Mouse (Mus musculus): Measurements from ENCODE around the gene Atp6v0e. TPM values are rescaled to one million over a fixed set of nuclear protein-coding genes. Genes with fewer than 3 reads are reported as not detected.

The Atp6v0e gene
- polyA plus RNA-seq, 1 experiment from 2014 or later, result 140 TPM

- Histone ChIP-seq H3K36me3 (no peaks in the 10 kb centered on the region), H3K4me3 (no peak overlapping the region), H3K4me2 (replicated peaks) (no peak overlapping the region), H3K4me1 (peaks cover 3% of the 10 kb centered on the region), H3K9ac (replicated peaks) (no peak overlapping the region), H3K9me3 (no peaks in the 10 kb centered on the region), H3K27ac (replicated peaks) (no peak overlapping the region), H3K27me3 (no peaks in the 10 kb centered on the region)
- WGBS, result 52% methylated on average over 4 of the region's 4 CpGs
- ATAC-seq (replicated peaks), result no peak
These were observed 8.2 kb downstream of the Atp6v0e start for GRCm38 (mm10) chr17:26671268-26671667.

DNA sequence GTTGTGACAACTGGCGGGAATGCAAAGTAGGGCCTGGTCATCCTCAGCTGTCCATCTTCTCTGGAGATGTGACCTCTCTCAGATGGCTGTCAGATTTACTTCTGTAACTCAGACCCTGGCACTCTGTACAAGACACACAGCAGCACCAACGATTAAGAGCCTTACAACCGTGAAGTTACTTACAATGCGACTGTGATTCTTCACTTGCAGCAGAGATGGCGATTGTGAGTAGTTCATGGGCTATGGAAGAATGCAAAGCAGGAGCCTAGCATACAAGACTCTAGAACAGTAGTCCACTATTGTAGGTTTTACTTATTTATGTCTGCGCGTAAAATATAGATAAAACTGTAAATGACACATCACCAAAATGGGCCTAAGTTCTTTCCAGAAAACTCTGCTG, 12.8 kb downstream of the Atp6v0e start:
- WGBS, result 22% methylated on average over 7 of the region's 7 CpGs
- peak overlapping the region; percentile 83 for H3K9ac ChIP-seq (replicated peaks)
- ATAC-seq (replicated peaks), result peak; percentile 62
- H3K4me2 ChIP-seq (replicated peaks), result peak overlapping the region; percentile 74
- H3K27ac ChIP-seq (replicated peaks), result peak overlapping the region; percentile 92
- H3K9me3 ChIP-seq, result no peaks in the 10 kb centered on the region
- H3K27me3 ChIP-seq, result no peaks in the 10 kb centered on the region
- 0 out of 2 replicates have a peak, but pooled peaks cover under 1% of the 10 kb centered on the region for H3K36me3 ChIP-seq
- H3K4me3 ChIP-seq, result peak overlapping the region; percentile 95
- H3K4me1 ChIP-seq, result peaks cover 30% of the 10 kb centered on the region

GRCm38 (mm10) chr17:26676252-26676615, 13.2 kb downstream of the Atp6v0e start:
- peak; percentile 94 for ATAC-seq (replicated peaks)
- no peaks in the 10 kb centered on the region for H3K9me3 ChIP-seq
- H3K4me3 ChIP-seq, result peak overlapping the region; percentile 95
- H3K4me1 ChIP-seq, result peaks cover 30% of the 10 kb centered on the region
- peak overlapping the region; percentile 74 for H3K4me2 ChIP-seq (replicated peaks)
- H3K36me3 ChIP-seq, result 0 out of 2 replicates have a peak, but pooled peaks cover 3% of the 10 kb centered on the region
- WGBS, result under 1% methylated on average over 30 of the region's 30 CpGs
- H3K9ac ChIP-seq (replicated peaks), result peak overlapping the region; percentile 83
- no peaks in the 10 kb centered on the region for H3K27me3 ChIP-seq
- peak overlapping the region; percentile 92 for H3K27ac ChIP-seq (replicated peaks)

GRCm38 (mm10) chr17:26676616-26677376, 13.8 kb downstream of the Atp6v0e start:
- Histone ChIP-seq H3K4me3 (peak overlapping the region; percentile 95), H3K9ac (replicated peaks) (peak overlapping the region; percentile 83), H3K4me2 (replicated peaks) (peak overlapping the region; percentile 74), H3K27me3 (no peaks in the 10 kb centered on the region), H3K4me1 (peaks cover 30% of the 10 kb centered on the region), H3K36me3 (0 out of 2 replicates have a peak, but pooled peaks cover 3% of the 10 kb centered on the region), H3K27ac (replicated peaks) (peak overlapping the region; percentile 92), H3K9me3 (no peaks in the 10 kb centered on the region)
- ATAC-seq (replicated peaks), result peak; percentile 92
- 2% methylated on average over 26 of the region's 26 CpGs for WGBS

GRCm38 (mm10) chr17:26677711-26678637, 14.9 kb downstream of the Atp6v0e start:
- Histone ChIP-seq H3K36me3 (0 out of 2 replicates have a peak, but pooled peaks cover 5% of the 10 kb centered on the region), H3K4me1 (peaks cover 30% of the 10 kb centered on the region), H3K4me2 (replicated peaks) (peak overlapping the region; percentile 74), H3K9me3 (no peaks in the 10 kb centered on the region), H3K27ac (replicated peaks) (no peak overlapping the region), H3K27me3 (no peaks in the 10 kb centered on the region), H3K4me3 (peak overlapping the region; percentile 95), H3K9ac (replicated peaks) (peak overlapping the region; percentile 83; the same call in 1 of the 2 replicates)
- ATAC-seq (replicated peaks), result no peak
- 78% methylated on average over 7 of the region's 7 CpGs for WGBS

- H3K27ac ChIP-seq (replicated peaks), result no peak overlapping the region
- H3K36me3 ChIP-seq, result peaks cover 21% of the 10 kb centered on the region
- peaks cover 27% of the 10 kb centered on the region for H3K4me1 ChIP-seq
- ATAC-seq (replicated peaks), result no peak
- H3K9me3 ChIP-seq, result no peaks in the 10 kb centered on the region
- 92% methylated on average over 6 of the region's 6 CpGs for WGBS
- H3K4me3 ChIP-seq, result no peak overlapping the region
- no peak overlapping the region for H3K9ac ChIP-seq (replicated peaks)
- no peaks in the 10 kb centered on the region for H3K27me3 ChIP-seq
- no peak overlapping the region for H3K4me2 ChIP-seq (replicated peaks)
These were observed 18.2 kb downstream of the Atp6v0e start for GRCm38 (mm10) chr17:26681276-26681675.

DNA sequence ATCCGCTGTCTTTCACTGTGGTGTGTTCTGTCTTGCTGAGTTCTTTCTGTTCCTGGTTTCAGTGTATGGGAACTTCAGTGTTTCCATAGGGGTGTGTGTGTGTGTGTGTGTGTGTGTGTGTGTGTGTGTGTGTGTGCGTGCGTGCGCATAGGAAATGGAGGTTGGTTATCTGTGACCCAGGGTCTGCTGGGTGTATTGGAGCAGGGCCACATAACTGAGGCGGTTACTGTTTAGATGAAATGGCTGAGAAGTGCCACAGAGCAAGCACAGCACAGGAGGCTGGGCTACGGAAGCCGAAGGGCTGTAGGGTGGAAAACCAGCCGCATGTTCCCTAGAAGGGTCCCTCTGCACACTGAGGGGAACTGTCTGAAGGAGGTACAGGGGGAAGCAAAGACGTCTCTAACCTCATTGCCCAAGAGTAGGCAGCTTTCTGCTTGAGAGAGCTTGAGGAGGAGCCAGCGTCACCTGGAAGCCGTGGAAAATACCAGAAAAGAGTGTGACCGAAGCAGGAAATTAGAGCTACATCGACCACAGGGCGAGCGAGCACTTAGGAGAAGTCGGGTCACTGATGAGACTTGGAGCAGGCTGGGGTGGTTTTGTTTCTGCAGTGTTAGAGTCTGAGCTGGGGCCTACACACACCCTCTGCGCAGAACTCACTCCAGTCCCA, 23.4 kb downstream of the Atp6v0e start:
- no peak overlapping the region for H3K4me3 ChIP-seq
- H3K27ac ChIP-seq (replicated peaks), result no peak overlapping the region
- H3K27me3 ChIP-seq, result no peaks in the 10 kb centered on the region
- H3K36me3 ChIP-seq, result peaks cover 18% of the 10 kb centered on the region
- H3K4me2 ChIP-seq (replicated peaks), result no peak overlapping the region
- peaks cover 25% of the 10 kb centered on the region for H3K4me1 ChIP-seq
- no peaks in the 10 kb centered on the region for H3K9me3 ChIP-seq
- ATAC-seq (replicated peaks), result no peak
- no peak overlapping the region for H3K9ac ChIP-seq (replicated peaks)
- 91% methylated on average over 17 of the region's 17 CpGs for WGBS

GRCm38 (mm10) chr17:26688795-26689735, 26.0 kb downstream of the Atp6v0e start:
- Histone ChIP-seq H3K4me3 (no peak overlapping the region), H3K4me1 (peaks cover 34% of the 10 kb centered on the region), H3K9ac (replicated peaks) (no peak overlapping the region), H3K27me3 (no peaks in the 10 kb centered on the region), H3K4me2 (replicated peaks) (no peak overlapping the region), H3K9me3 (no peaks in the 10 kb centered on the region), H3K27ac (replicated peaks) (peak overlapping the region; percentile 79), H3K36me3 (peaks cover 8% of the 10 kb centered on the region; the same call in 1 of the 2 replicates)
- ATAC-seq (replicated peaks), result peak; percentile 72; the same call in 1 of the 2 replicates
- 44% methylated on average over 8 of the region's 8 CpGs for WGBS

DNA sequence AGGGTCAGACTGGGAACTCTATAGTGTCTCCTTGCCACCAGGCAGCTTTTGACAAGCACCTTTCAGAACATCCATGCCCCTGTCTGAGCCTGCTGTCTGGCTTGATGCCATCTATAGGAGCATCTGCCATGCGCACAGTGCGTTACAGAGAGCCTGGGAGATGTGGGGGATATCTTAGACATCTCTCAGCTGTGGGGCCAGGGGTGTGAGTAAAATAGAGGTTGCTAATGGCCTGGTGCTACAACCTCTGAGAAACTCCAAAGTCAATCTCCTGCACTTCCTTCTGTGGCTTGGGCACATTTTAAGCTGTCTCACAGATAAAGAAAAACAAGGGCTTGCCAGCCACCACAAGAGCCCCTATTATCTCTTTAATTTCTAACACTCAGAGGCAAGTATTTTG, 26.8 kb downstream of the Atp6v0e start:
- ATAC-seq (replicated peaks), result no peak
- H3K27ac ChIP-seq (replicated peaks), result peak overlapping the region; percentile 79
- 44% methylated on average over 2 of the region's 2 CpGs for WGBS
- no peak overlapping the region for H3K4me2 ChIP-seq (replicated peaks)
- no peak overlapping the region for H3K9ac ChIP-seq (replicated peaks)
- H3K9me3 ChIP-seq, result no peaks in the 10 kb centered on the region
- H3K4me3 ChIP-seq, result no peak overlapping the region
- no peaks in the 10 kb centered on the region for H3K27me3 ChIP-seq
- peaks cover 1% of the 10 kb centered on the region; the same call in 1 of the 2 replicates for H3K36me3 ChIP-seq
- peaks cover 38% of the 10 kb centered on the region for H3K4me1 ChIP-seq

DNA sequence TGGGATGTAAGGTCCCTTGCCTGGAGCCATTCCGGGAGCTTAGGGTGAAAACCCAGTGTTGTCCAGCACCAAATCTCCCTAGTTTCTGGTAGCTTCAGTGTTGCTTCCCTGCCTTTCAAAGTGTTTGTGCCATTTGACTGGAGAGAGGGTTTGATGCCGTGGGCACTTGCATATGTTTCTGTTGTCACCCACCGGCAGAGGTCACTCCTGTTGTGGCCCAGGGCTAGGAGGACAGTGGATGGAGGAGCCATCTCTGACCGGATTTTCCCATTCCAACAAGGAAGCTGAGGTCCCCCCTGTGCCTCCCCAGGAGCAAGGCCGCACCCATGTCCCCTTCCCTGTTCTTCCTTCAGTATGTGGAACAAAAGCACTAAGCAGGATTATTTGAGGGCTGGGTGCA, 27.2 kb downstream of the Atp6v0e start:
- Histone ChIP-seq H3K9me3 (no peaks in the 10 kb centered on the region), H3K36me3 (peaks cover 1% of the 10 kb centered on the region; the same call in 1 of the 2 replicates), H3K4me1 (peaks cover 40% of the 10 kb centered on the region), H3K27ac (replicated peaks) (peak overlapping the region; percentile 79), H3K4me2 (replicated peaks) (no peak overlapping the region), H3K27me3 (no peaks in the 10 kb centered on the region), H3K4me3 (no peak overlapping the region), H3K9ac (replicated peaks) (no peak overlapping the region)
- ATAC-seq (replicated peaks), result no peak
- WGBS, result 62% methylated on average over 5 of the region's 5 CpGs

DNA sequence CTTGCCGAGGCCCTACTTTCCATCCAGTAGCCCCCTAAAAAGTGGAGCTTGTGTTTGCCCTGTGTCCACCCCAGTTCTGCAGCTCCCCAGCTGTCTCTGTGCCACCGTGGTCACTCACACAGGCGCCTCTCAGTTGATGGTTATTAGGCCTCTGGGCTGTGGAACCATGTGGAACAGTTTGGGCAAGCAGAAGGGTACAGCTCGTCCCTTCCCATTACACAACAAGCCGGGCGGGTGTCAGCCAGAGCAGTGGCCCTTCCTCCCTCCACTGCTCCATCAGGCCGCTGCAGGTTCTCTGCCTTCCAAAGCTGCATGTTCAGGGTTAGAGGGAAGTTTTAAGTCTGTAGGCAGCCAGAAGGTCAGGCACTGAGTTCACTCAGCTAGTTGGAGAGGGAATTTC, 28.1 kb downstream of the Atp6v0e start:
- Histone ChIP-seq H3K4me2 (replicated peaks) (no peak overlapping the region), H3K4me1 (peaks cover 40% of the 10 kb centered on the region), H3K9me3 (no peaks in the 10 kb centered on the region), H3K27me3 (no peaks in the 10 kb centered on the region), H3K4me3 (no peak overlapping the region), H3K27ac (replicated peaks) (no peak overlapping the region), H3K36me3 (peaks cover 8% of the 10 kb centered on the region), H3K9ac (replicated peaks) (no peak overlapping the region)
- 89% methylated on average over 7 of the region's 7 CpGs for WGBS
- ATAC-seq (replicated peaks), result no peak

All from forebrain, embryonic 15.5 days (tissue).